Mouse (Mus musculus) C3H10T1/2 (cell line): Measurements from ENCODE around the gene Sp2. TPM values are rescaled to one million over a fixed set of nuclear protein-coding genes. Genes with fewer than 3 reads are reported as not detected.

Experiments
- polyA plus RNA-seq, 2 experiments: library from polyadenylated mRNA; unstranded; fragments of >200 nt; fragmentation: generic; extraction: Trizol; gene quantifications; one replicate each; pipeline ENCODE4 v1.2.1; 2012; ENCODE audit warnings: missing spikeins in 2 of 2

Gene Sp2
- polyA plus RNA-seq, result 10 to 100 TPM in 1 of 2 experiments, 1 to 10 TPM in 1; 6.4 to 15.4 TPM

GRCm38 (mm10) chr11:96982859-96983258 is at the start of gene Sp2:
TSS of gene Sp2 (minus strand) at chr11:96982959.

GRCm38 (mm10) chr11:97029686-97030417 is 47.1 kb upstream of the Sp2 start, which contains the start of gene Scrn2:
TSS of gene Scrn2 (plus strand) at chr11:97029938.

GRCm38 (mm10) chr11:97013121-97013670 is 30.4 kb upstream of the Sp2 start, which contains the start of gene Sp6:
TSS of gene Sp6 (plus strand) at chr11:97013394.

GRCm38 (mm10) chr11:96943746-96944304 is 38.9 kb downstream of the Sp2 start, which contains the start of gene Pnpo:
TSS of gene Pnpo (minus strand) at chr11:96943986.

GRCm38 (mm10) chr11:96928088-96928487 is 54.7 kb downstream of the Sp2 start, which contains the start of gene Prr15l:
TSS of gene Prr15l (plus strand) at chr11:96928104.

GRCm38 (mm10) chr11:96916044-96916884 is 66.5 kb downstream of the Sp2 start, which contains the start of gene Cdk5rap3:
TSS of gene Cdk5rap3 (minus strand) at chr11:96916496.

Other genes with a start within 250 kb of the Sp2 start
- gene Snx11, start 205.4 kb downstream of the Sp2 start, polyA plus RNA-seq, result 10 to 100 TPM in 1 of 2 experiments, 1 to 10 TPM in 1; 9.3 to 16.1 TPM
- gene Cbx1, start 193.8 kb downstream of the Sp2 start, polyA plus RNA-seq, result 10 to 100 TPM; 10.9 to 66.8 TPM
- 100 to 1,000 TPM in 1 of 2 experiments, 10 to 100 TPM in 1; 32.1 to 205 TPM for gene Nfe2l1, start 153.0 kb downstream of the Sp2 start, polyA plus RNA-seq
- gene Copz2, start 133.1 kb downstream of the Sp2 start, polyA plus RNA-seq, result 100 to 1,000 TPM; 148 to 589 TPM
- gene Cdk5rap3, start 66.5 kb downstream of the Sp2 start, polyA plus RNA-seq, result 10 to 100 TPM; 58.3 to 94.0 TPM
- gene Prr15l, start 54.9 kb downstream of the Sp2 start, polyA plus RNA-seq, result not detected
- gene Pnpo, start 39.0 kb downstream of the Sp2 start, polyA plus RNA-seq, result 1 to 10 TPM; 1.6 to 2.6 TPM
- gene Sp6, start 30.4 kb upstream of the Sp2 start, polyA plus RNA-seq, result under 1 TPM in 1 of 2 experiments, not detected in 1; 0.06 TPM
- 10 to 100 TPM; 37.1 to 48.4 TPM for gene Scrn2, start 47.0 kb upstream of the Sp2 start, polyA plus RNA-seq
- gene Lrrc46, start 58.4 kb upstream of the Sp2 start, polyA plus RNA-seq, result 1 to 10 TPM; 2.0 to 6.0 TPM
- 100 to 1,000 TPM in 1 of 2 experiments, 10 to 100 TPM in 1; 76.8 to 100 TPM for gene Mrpl10, start 58.6 kb upstream of the Sp2 start, polyA plus RNA-seq
- 1 to 10 TPM; 1.9 to 7.7 TPM for gene Osbpl7, start 67.7 kb upstream of the Sp2 start, polyA plus RNA-seq
- gene Tbx21, start 132.4 kb upstream of the Sp2 start, polyA plus RNA-seq, result not detected
- gene Tbkbp1, start 168.5 kb upstream of the Sp2 start, polyA plus RNA-seq, result 1 to 10 TPM in 1 of 2 experiments, under 1 TPM in 1; 0.07 to 1.3 TPM
- 100 to 1,000 TPM in 1 of 2 experiments, 10 to 100 TPM in 1; 35.4 to 123 TPM for gene Kpnb1, start 204.9 kb upstream of the Sp2 start, polyA plus RNA-seq